Comparison of ENCODE assay signal across 20 mouse cellular contexts in genomic region chr16:26251027-26251426, GRCm38 (mm10).
A peak's percentile ranks its signal among the peaks of the same experiment; 100 is the strongest.
DNase-seq lines count a peak whose midpoint lies in the region; ATAC-seq and TF ChIP-seq lines count a peak whose summit lies in the region.
"Had no signal": no experiment of that assay in that cellular context is flagged by ENCODE, and none has a peak within 500 bp of the region (broad histone marks: within the 10 kb centered on the region; RNA-seq: fewer than 3 reads in every experiment).

No protein-coding gene starts in this region.

- H3K36me3 ChIP-seq in midbrain, postnatal 0 days (ENCODE audit: insufficient read depth, low read length) = no peaks in the 10 kb centered on the region
- no peaks in the 10 kb centered on the region for H3K36me3 ChIP-seq in midbrain, embryonic 13.5 days
- no peaks in the 10 kb centered on the region for H3K36me3 ChIP-seq in stomach, postnatal 0 days (ENCODE audit: control insufficient read depth, insufficient read depth, low read length)
- H3K36me3 ChIP-seq in heart, adult 2 months (ENCODE audit: control insufficient read depth, insufficient read depth, low read length) = no peaks in the 10 kb centered on the region
- H3K36me3 ChIP-seq: forebrain, embryonic 10.5 days; hindbrain, embryonic 12.5 days had no signal

- no peaks in the 10 kb centered on the region for H3K9me3 ChIP-seq in midbrain, postnatal 0 days (ENCODE audit: low read length)
- no peaks in the 10 kb centered on the region for H3K9me3 ChIP-seq in midbrain, embryonic 13.5 days
- H3K9me3 ChIP-seq in stomach, postnatal 0 days (ENCODE audit: control insufficient read depth, low read length) = no peaks in the 10 kb centered on the region
- H3K9me3 ChIP-seq: forebrain, embryonic 10.5 days; forebrain, embryonic 13.5 days; hindbrain, embryonic 12.5 days had no signal

- no peak for DNase-seq in layer of hippocampus, adult 2 months (ENCODE audit: low spot score in 2 of 2)
- no peak for DNase-seq in layer of hippocampus, postnatal 25 days (ENCODE audit: extremely low spot score in 1 of 2, low spot score in 1 of 2)
- peak; percentile 1 for DNase-seq in midbrain, postnatal 0 days (ENCODE audit: low spot score)
- DNase-seq in stomach, postnatal 0 days (ENCODE audit: low spot score) = no peak
- no peak for DNase-seq in heart, adult 2 months
- DNase-seq: adrenal gland, postnatal 10 days; adrenal gland, postnatal 36 days; cerebellum, adult 18-20 months; cerebellum, adult 9-10 months; cerebellum, postnatal 14 days; gastrocnemius, postnatal 10 days; gastrocnemius, postnatal 36 days had no signal

- H3K4me2 ChIP-seq in midbrain, postnatal 0 days (ENCODE audit: low read depth, low read length, poor library complexity, severe bottlenecking) = no peak overlapping the region
- H3K4me2 ChIP-seq in midbrain, embryonic 13.5 days (replicated peaks) = no peak overlapping the region
- no peak overlapping the region for H3K4me2 ChIP-seq in stomach, postnatal 0 days (replicated peaks; ENCODE audit: low read depth)
- H3K4me2 ChIP-seq: forebrain, embryonic 13.5 days; heart, embryonic 11.5 days; hindbrain, embryonic 12.5 days had no signal

- H3K27me3 ChIP-seq in midbrain, postnatal 0 days (ENCODE audit: insufficient read depth, low read length) = no peaks in the 10 kb centered on the region
- H3K27me3 ChIP-seq in midbrain, embryonic 13.5 days = no peaks in the 10 kb centered on the region
- H3K27me3 ChIP-seq in stomach, postnatal 0 days (ENCODE audit: control insufficient read depth, insufficient read depth, low read length) = no peaks in the 10 kb centered on the region
- no peaks in the 10 kb centered on the region for H3K27me3 ChIP-seq in heart, adult 2 months (ENCODE audit: control insufficient read depth, insufficient read depth, low read length)
- H3K27me3 ChIP-seq: forebrain, embryonic 13.5 days; hindbrain, embryonic 12.5 days had no signal

- no peak for TF ChIP-seq POLR2A in heart, adult 2 months (IDR thresholded peaks at IDR 0.05; ENCODE audit: insufficient read depth, low read depth, low read length)

- WGBS in midbrain, postnatal 0 days = 77% methylated on average over 2 of the region's 2 CpGs
- 94% methylated on average over 2 of the region's 2 CpGs for WGBS in midbrain, embryonic 13.5 days
- 63% methylated on average over 2 of the region's 2 CpGs for WGBS in stomach, postnatal 0 days
- WGBS in heart, adult 2 months = 67% methylated on average over 2 of the region's 2 CpGs

- 0 out of 2 replicates have a peak, but pooled peaks have one; percentile 5 for TF ChIP-seq CTCF in layer of hippocampus, adult 2 months (conservative IDR thresholded peaks at IDR 0.05)
- TF ChIP-seq CTCF in midbrain, postnatal 0 days (IDR thresholded peaks at IDR 0.05) = peak; percentile 28; the same call in 1 of the 2 replicates
- TF ChIP-seq CTCF in stomach, postnatal 0 days (IDR thresholded peaks at IDR 0.05; ENCODE audit: low read depth) = peak; percentile 55
- TF ChIP-seq CTCF in heart, adult 2 months (IDR thresholded peaks at IDR 0.05) = no peak

- no peak for TF ChIP-seq EP300 in stomach, postnatal 0 days (optimal IDR thresholded peaks at IDR 0.05)
- TF ChIP-seq EP300 in heart, adult 2 months (IDR thresholded peaks at IDR 0.05; ENCODE audit: insufficient read depth, low read depth, low read length) = no peak

- intact Hi-C loops in heart, adult 2 months (cut with DNase I) = no loop called here

- H3K4me1 ChIP-seq in midbrain, postnatal 0 days (ENCODE audit: insufficient read depth, low read length) = no peaks in the 10 kb centered on the region
- no peaks in the 10 kb centered on the region for H3K4me1 ChIP-seq in midbrain, embryonic 13.5 days (replicated peaks)
- H3K4me1 ChIP-seq in stomach, postnatal 0 days (replicated peaks; ENCODE audit: control insufficient read depth, insufficient read depth) = no peaks in the 10 kb centered on the region
- no peaks in the 10 kb centered on the region for H3K4me1 ChIP-seq in heart, adult 2 months (ENCODE audit: control insufficient read depth, insufficient read depth, low read length)
- H3K4me1 ChIP-seq: forebrain, embryonic 13.5 days; hindbrain, embryonic 12.5 days had no signal

- no peaks in the 10 kb centered on the region for H3K79me2 ChIP-seq in heart, adult 2 months (replicated peaks; ENCODE audit: control insufficient read depth, insufficient read depth, low read length)

- ATAC-seq in midbrain, postnatal 0 days (ENCODE audit: low FRiP score) = no peak
- no peak for ATAC-seq in midbrain, embryonic 13.5 days
- ATAC-seq in stomach, postnatal 0 days (ENCODE audit: low FRiP score, low TSS enrichment) = no peak
- ATAC-seq: CD4-positive, CD25-positive, alpha-beta regulatory T cell, adult 4 months; forebrain, embryonic 13.5 days; forebrain, embryonic 16.5 days; hindbrain, embryonic 16.5 days had no signal

- H3K4me3 ChIP-seq in layer of hippocampus, adult 2 months = no peak overlapping the region
- no peak overlapping the region for H3K4me3 ChIP-seq in midbrain, postnatal 0 days (ENCODE audit: low read depth, low read length)
- no peak overlapping the region for H3K4me3 ChIP-seq in midbrain, embryonic 13.5 days (replicated peaks)
- H3K4me3 ChIP-seq in stomach, postnatal 0 days (ENCODE audit: low read depth, low read length) = no peak overlapping the region
- no peak overlapping the region for H3K4me3 ChIP-seq in heart, adult 2 months
- H3K4me3 ChIP-seq: forebrain, embryonic 10.5 days; forebrain, embryonic 13.5 days; hindbrain, embryonic 12.5 days had no signal

- no peak overlapping the region for H3K9ac ChIP-seq in midbrain, postnatal 0 days (replicated peaks; ENCODE audit: low read length, poor library complexity, severe bottlenecking)
- H3K9ac ChIP-seq in midbrain, embryonic 13.5 days (replicated peaks) = no peak overlapping the region
- H3K9ac ChIP-seq in stomach, postnatal 0 days (ENCODE audit: low read length) = no peak overlapping the region
- H3K9ac ChIP-seq in heart, adult 2 months (ENCODE audit: low read depth, low read length) = no peak overlapping the region
- H3K9ac ChIP-seq: forebrain, embryonic 13.5 days; hindbrain, embryonic 12.5 days had no signal

- H3K27ac ChIP-seq in layer of hippocampus, adult 2 months = no peak overlapping the region
- H3K27ac ChIP-seq in midbrain, postnatal 0 days (ENCODE audit: low read depth, low read length) = no peak overlapping the region
- H3K27ac ChIP-seq in midbrain, embryonic 13.5 days = no peak overlapping the region
- 0 out of 2 replicates have a peak overlapping the region, but pooled peaks have one; percentile 13 for H3K27ac ChIP-seq in stomach, postnatal 0 days (replicated peaks)
- H3K27ac ChIP-seq in heart, adult 2 months = no peak overlapping the region
- H3K27ac ChIP-seq: forebrain, embryonic 10.5 days; forebrain, embryonic 13.5 days; hindbrain, embryonic 12.5 days had no signal
